Mouse (Mus musculus): ENCODE data around the gene Bicdl1. TPM values are rescaled to one million over a fixed set of nuclear protein-coding genes. Genes with fewer than 3 reads are reported as not detected.

Bicdl1 gene
- polyA plus RNA-seq, 1 experiment from 2014 or later, result 10.7 TPM

- no peaks in the 10 kb centered on the region for H3K9me3 ChIP-seq (ENCODE audit: low read depth, low read length)
- no peaks in the 10 kb centered on the region for H3K27me3 ChIP-seq (ENCODE audit: insufficient read depth, low read length)
- no peak overlapping the region for H3K4me3 ChIP-seq (ENCODE audit: low read depth, low read length)
- H3K27ac ChIP-seq (ENCODE audit: low read depth), result no peak overlapping the region
- H3K9ac ChIP-seq, result no peak overlapping the region
- TF ChIP-seq CTCF (IDR thresholded peaks at IDR 0.05; ENCODE audit: low read depth), result no peak
- DNase-seq (no peak), ATAC-seq (ENCODE audit: insufficient read depth) (no peak)
- 88% methylated on average over 7 of the region's 7 CpGs for WGBS
- H3K4me1 ChIP-seq (ENCODE audit: insufficient read depth), result no peaks in the 10 kb centered on the region
- no peak overlapping the region for H3K4me2 ChIP-seq
- peaks cover 53% of the 10 kb centered on the region for H3K36me3 ChIP-seq (ENCODE audit: insufficient read depth)
These were observed 108.7 kb downstream of the Bicdl1 start for GRCm38 (mm10) chr5:115622686-115623085.

- no peaks in the 10 kb centered on the region for H3K9me3 ChIP-seq (ENCODE audit: low read depth, low read length)
- no peak overlapping the region for H3K9ac ChIP-seq
- H3K4me2 ChIP-seq, result no peak overlapping the region
- ATAC-seq (ENCODE audit: insufficient read depth) (no peak), DNase-seq (no peak)
- peaks cover 83% of the 10 kb centered on the region for H3K36me3 ChIP-seq (ENCODE audit: insufficient read depth)
- H3K27me3 ChIP-seq (ENCODE audit: insufficient read depth, low read length), result no peaks in the 10 kb centered on the region
- no peak overlapping the region for H3K27ac ChIP-seq (ENCODE audit: low read depth)
- no peaks in the 10 kb centered on the region for H3K4me1 ChIP-seq (ENCODE audit: insufficient read depth)
- no peak for TF ChIP-seq CTCF (IDR thresholded peaks at IDR 0.05; ENCODE audit: low read depth)
- 90% methylated on average over 15 of the region's 15 CpGs for WGBS
- no peak overlapping the region for H3K4me3 ChIP-seq (ENCODE audit: low read depth, low read length)
These were observed 111.7 kb downstream of the Bicdl1 start for GRCm38 (mm10) chr5:115619690-115620089.

DNA sequence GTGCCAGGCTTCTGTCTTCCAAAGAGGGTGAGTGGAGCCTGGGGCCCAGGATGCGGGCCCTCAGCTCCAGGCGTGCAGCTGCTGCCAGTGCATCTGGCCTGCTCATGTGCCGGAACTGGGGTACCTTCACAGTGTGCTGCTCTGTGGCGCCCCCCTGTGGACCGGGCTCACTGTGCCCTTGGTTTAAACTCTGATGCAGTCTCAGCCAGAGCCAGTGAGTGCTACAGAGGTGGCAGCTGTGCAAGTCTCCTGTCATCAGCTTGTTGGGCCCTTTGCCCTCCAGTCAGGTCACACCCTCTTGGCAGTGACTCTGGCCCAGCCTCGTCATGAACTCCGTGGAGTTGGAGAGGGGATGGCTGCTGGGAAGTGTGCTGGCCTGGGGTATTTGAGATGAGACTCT, 116.5 kb downstream of the Bicdl1 start:
- Histone ChIP-seq H3K4me1 (ENCODE audit: insufficient read depth) (no peaks in the 10 kb centered on the region), H3K9me3 (ENCODE audit: low read depth, low read length) (no peaks in the 10 kb centered on the region), H3K27me3 (ENCODE audit: insufficient read depth, low read length) (no peaks in the 10 kb centered on the region), H3K27ac (ENCODE audit: low read depth) (no peak overlapping the region), H3K9ac (no peak overlapping the region), H3K4me2 (no peak overlapping the region), H3K36me3 (ENCODE audit: insufficient read depth) (peaks cover 100% of the 10 kb centered on the region), H3K4me3 (ENCODE audit: low read depth, low read length) (no peak overlapping the region)
- WGBS, result 71% methylated on average over 7 of the region's 7 CpGs
- DNase-seq (peak; percentile 50), ATAC-seq (ENCODE audit: insufficient read depth) (peak; percentile 21; the same call in 1 of the 2 replicates)
- TF ChIP-seq CTCF (IDR thresholded peaks at IDR 0.05; ENCODE audit: low read depth), result peak; percentile 67

DNA sequence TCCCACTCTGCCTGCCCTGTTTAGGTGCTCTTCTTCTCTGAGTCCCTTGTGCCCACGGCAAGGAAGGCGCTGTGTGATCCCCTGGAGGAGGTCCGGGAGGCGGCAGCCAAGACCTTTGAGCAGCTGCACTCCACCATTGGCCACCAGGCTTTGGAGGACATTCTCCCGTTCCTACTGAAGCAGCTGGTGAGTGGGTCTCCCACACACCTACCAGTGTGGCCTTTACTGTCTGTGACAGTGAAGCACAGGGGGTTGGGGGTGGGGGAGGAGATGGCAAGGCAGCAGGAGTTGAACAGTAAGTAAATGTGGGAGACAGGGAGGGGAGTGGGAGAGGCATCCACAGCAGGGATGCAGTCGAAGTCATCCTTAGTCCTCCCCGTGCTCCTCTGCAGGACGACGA, 118.1 kb downstream of the Bicdl1 start:
- no peak for ATAC-seq (ENCODE audit: insufficient read depth)
- Histone ChIP-seq H3K9me3 (ENCODE audit: low read depth, low read length) (no peaks in the 10 kb centered on the region), H3K27me3 (ENCODE audit: insufficient read depth, low read length) (no peaks in the 10 kb centered on the region), H3K27ac (ENCODE audit: low read depth) (no peak overlapping the region), H3K4me2 (no peak overlapping the region), H3K4me1 (ENCODE audit: insufficient read depth) (no peaks in the 10 kb centered on the region), H3K4me3 (ENCODE audit: low read depth, low read length) (no peak overlapping the region), H3K36me3 (ENCODE audit: insufficient read depth) (peaks cover 99% of the 10 kb centered on the region), H3K9ac (no peak overlapping the region)
- WGBS, result 88% methylated on average over 9 of the region's 9 CpGs
- DNase-seq, result no peak
- TF ChIP-seq CTCF (IDR thresholded peaks at IDR 0.05; ENCODE audit: low read depth), result no peak

- Histone ChIP-seq H3K4me3 (ENCODE audit: low read depth, low read length) (no peak overlapping the region), H3K4me1 (ENCODE audit: insufficient read depth) (no peaks in the 10 kb centered on the region), H3K9me3 (ENCODE audit: low read depth, low read length) (no peaks in the 10 kb centered on the region), H3K27ac (ENCODE audit: low read depth) (no peak overlapping the region), H3K27me3 (ENCODE audit: insufficient read depth, low read length) (no peaks in the 10 kb centered on the region), H3K4me2 (no peak overlapping the region), H3K36me3 (ENCODE audit: insufficient read depth) (peaks cover 97% of the 10 kb centered on the region), H3K9ac (no peak overlapping the region)
- 85% methylated on average over 11 of the region's 11 CpGs for WGBS
- DNase-seq, result no peak
- TF ChIP-seq CTCF (IDR thresholded peaks at IDR 0.05; ENCODE audit: low read depth), result no peak
- no peak; the same call in 1 of the 2 replicates for ATAC-seq (ENCODE audit: insufficient read depth)
These were observed 119.9 kb downstream of the Bicdl1 start for GRCm38 (mm10) chr5:115611566-115611965.

DNA sequence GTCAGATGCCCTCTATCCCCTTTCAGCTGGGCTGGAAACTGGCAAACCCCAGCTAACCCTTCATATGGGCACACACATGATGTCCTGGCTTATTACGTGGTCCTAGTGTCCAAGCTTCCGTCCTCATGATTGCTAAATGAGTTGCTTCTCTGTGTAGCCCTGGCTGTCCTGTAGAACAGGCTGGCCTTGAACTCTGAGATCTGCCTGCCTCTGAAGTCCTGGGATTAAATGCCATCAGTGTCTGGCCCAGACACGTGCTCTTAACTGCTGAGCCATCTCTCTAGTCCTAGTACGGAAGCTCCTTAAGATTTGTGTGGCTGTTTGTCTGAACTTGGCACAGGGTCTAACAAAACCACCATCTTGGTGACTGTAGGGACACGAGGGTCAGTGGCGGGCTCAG, 127.9 kb downstream of the Bicdl1 start:
- no peaks in the 10 kb centered on the region for H3K9me3 ChIP-seq (ENCODE audit: low read depth, low read length)
- no peak for TF ChIP-seq CTCF (IDR thresholded peaks at IDR 0.05; ENCODE audit: low read depth)
- 90% methylated on average over 6 of the region's 6 CpGs for WGBS
- peaks cover 90% of the 10 kb centered on the region for H3K36me3 ChIP-seq (ENCODE audit: insufficient read depth)
- no peak overlapping the region for H3K27ac ChIP-seq (ENCODE audit: low read depth)
- H3K9ac ChIP-seq, result no peak overlapping the region
- H3K4me3 ChIP-seq (ENCODE audit: low read depth, low read length), result no peak overlapping the region
- H3K4me1 ChIP-seq (ENCODE audit: insufficient read depth), result no peaks in the 10 kb centered on the region
- ATAC-seq (ENCODE audit: insufficient read depth) (no peak), DNase-seq (no peak)
- H3K4me2 ChIP-seq, result no peak overlapping the region
- H3K27me3 ChIP-seq (ENCODE audit: insufficient read depth, low read length), result no peaks in the 10 kb centered on the region

Small RNAs within 50 kb of the gene (microRNA-seq; reads per million reads assigned to microRNA genes)
- not detected for gene Mir7030 (ENCODE audit: borderline number of aligned reads)

Other genes starting within 250 kb of the Bicdl1 start
- gene Sirt4, start 246.9 kb downstream of the Bicdl1 start, polyA plus RNA-seq (2014; fragmentation: Nextera tagmentation; extraction: Ambion mirVana), result 22.8 and 23.9 TPM in 2 replicates
- 22.3 and 25.2 TPM in 2 replicates for gene Pxn, start 224.9 kb downstream of the Bicdl1 start, polyA plus RNA-seq (2014; fragmentation: Nextera tagmentation; extraction: Ambion mirVana)
- 1,859 and 1,954 TPM in 2 replicates for gene Rplp0, start 172.2 kb downstream of the Bicdl1 start, polyA plus RNA-seq (2014; fragmentation: Nextera tagmentation; extraction: Ambion mirVana)
- gene Gcn1l1, start 166.4 kb downstream of the Bicdl1 start, polyA plus RNA-seq (2014; fragmentation: Nextera tagmentation; extraction: Ambion mirVana), result 52.9 and 58.8 TPM in 2 replicates
- 18.8 and 19.9 TPM in 2 replicates for gene Rab35, start 99.7 kb downstream of the Bicdl1 start, polyA plus RNA-seq (2014; fragmentation: Nextera tagmentation; extraction: Ambion mirVana)
- gene Cit, start 113.7 kb upstream of the Bicdl1 start, polyA plus RNA-seq (2014; fragmentation: Nextera tagmentation; extraction: Ambion mirVana), result 39.7 and 46.7 TPM in 2 replicates

Measured in lung, embryonic 14.5 days (tissue).